Mouse (Mus musculus) Patski (cell line): ENCODE measurements around the gene Kdm2a. TPM values are rescaled to one million over a fixed set of nuclear protein-coding genes. Genes with fewer than 3 reads are reported as not detected.

ENCODE experiments used
- ATAC-seq: fragments of 100-300 bp; one replicate; pipeline ENCODE4 v1.8.0; 2021
- CTCF ChIA-PET: fragments of 350-600 bp; sonication (Branson Sonifier 250); formaldehyde crosslinking; loops from one replicate; lab custom pipeline; 2022; ENCODE audit warnings: inconsistent platforms; lab: Charles Lee
- POLR2A ChIA-PET: fragments of 350-600 bp; sonication (Branson Sonifier 250); formaldehyde crosslinking; loops from one replicate; lab custom pipeline; 2022; ENCODE audit warnings: antibody characterized with exemption, inconsistent platforms; lab: Charles Lee
- DNase-seq: peaks from one replicate; pipeline ENCODE4 v3.0.0-alpha.2; 2011; ENCODE audit warnings: low read depth, low spot score
- H3K27me3 ChIP-seq: fragments of 371-371 bp; one replicate; pipeline ENCODE4 v1.5.1; 2021
- CTCF ChIP-seq: fragments of 100-300 bp; IDR thresholded peaks from one replicate; pipeline ENCODE4 v1.5.1; 2021
- in situ Hi-C: fragments of 300-500 bp; cut with MboI; formaldehyde crosslinking; loops from 3 replicates; pipeline ENCODE4 v1.11.1; 2018; ENCODE audit warnings: low pct_unique_long_range_greater_than_20kb, mixed read lengths
- polyA plus RNA-seq: library from polyadenylated mRNA; unstranded; gene quantifications from one replicate; pipeline ENCODE4 v1.2.3, GENCODE M21; 2021

Gene Kdm2a
- polyA plus RNA-seq, 1 experiment from 2014 or later, result 79.6 TPM

DNA sequence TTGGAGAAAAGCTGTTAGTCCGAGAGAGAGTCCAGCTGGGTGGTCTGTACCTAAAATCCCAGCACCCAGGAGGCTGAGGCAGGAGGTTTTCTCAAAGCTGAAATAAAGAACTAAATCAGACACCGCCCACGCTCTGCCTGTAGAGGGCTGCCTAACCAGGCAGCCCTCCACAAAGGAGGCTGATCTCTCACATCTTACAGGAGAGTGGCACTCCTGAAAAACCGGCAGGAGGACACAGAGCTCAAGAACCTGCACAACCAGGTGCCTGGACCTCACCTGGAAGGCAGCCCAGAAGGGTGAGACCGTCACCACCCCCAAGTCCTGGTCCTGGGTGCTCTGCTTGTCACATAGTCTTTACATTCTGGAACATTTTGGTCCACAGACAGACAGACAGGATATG lies 100.2 kb downstream of the Kdm2a start:
- CTCF ChIA-PET, result interaction anchor here (3.7 kb wide), 1 partner anchor 14 kb away, joined by 24 read pairs; the partner anchor contains the start of gene Ankrd13d
- DNase-seq (no peak), ATAC-seq (no peak)
- TF ChIP-seq CTCF, result no peak
- no peaks in the 10 kb centered on the region for H3K27me3 ChIP-seq
- in situ Hi-C loops, result no loop called here
- POLR2A ChIA-PET, result no interaction called here

DNA sequence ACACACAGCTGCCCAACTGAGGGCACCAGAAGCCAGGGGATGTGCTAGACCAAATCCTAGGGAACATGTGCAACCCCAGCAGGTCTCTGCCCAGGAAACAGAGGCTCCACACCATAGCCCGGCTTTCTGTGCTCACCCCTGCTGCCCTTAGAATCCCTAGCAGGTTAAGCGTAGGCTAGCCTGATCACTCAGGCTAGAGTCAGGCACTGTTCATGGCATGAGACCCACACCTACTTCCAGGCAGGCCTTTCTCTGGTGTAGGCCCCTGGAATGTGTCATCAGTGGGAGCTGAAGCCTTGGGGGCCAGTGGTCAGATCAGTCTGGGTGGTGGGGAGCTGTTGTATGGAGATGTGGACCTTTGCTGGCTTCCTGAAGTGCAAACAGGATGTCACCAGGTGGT lies 101.5 kb downstream of the Kdm2a start:
- in situ Hi-C loops, result no loop called here
- CTCF ChIA-PET, result interaction anchor here (3.7 kb wide), 1 partner anchor 12 kb away, joined by 24 read pairs; the partner anchor contains the start of gene Ankrd13d
- POLR2A ChIA-PET, result no interaction called here

DNA sequence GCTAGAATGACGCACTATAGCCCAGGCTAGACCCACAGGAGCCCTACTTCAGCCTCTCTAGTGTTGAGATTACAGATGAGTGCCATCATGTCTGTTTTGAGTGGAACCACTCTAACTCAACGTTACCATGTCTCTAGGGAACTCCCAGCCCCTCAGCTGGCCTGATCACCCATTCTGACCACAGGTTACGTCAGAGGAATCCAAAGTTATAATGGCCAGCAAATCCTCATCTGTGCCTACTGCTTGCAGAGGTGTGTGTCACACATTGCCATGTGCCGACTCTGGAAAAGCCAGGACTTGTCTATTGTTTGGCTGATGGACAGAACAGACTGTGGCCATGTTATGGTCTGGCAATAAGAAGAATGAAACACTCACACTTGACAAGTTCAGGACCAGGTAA lies 102.7 kb downstream of the Kdm2a start:
- in situ Hi-C loops, result no loop called here

More for the DNA sequence above, 101.5 kb downstream of the Kdm2a start:
- TF ChIP-seq CTCF, result no peak
- H3K27me3 ChIP-seq, result no peaks in the 10 kb centered on the region
- DNase-seq, result no peak
- no peak for ATAC-seq

DNA sequence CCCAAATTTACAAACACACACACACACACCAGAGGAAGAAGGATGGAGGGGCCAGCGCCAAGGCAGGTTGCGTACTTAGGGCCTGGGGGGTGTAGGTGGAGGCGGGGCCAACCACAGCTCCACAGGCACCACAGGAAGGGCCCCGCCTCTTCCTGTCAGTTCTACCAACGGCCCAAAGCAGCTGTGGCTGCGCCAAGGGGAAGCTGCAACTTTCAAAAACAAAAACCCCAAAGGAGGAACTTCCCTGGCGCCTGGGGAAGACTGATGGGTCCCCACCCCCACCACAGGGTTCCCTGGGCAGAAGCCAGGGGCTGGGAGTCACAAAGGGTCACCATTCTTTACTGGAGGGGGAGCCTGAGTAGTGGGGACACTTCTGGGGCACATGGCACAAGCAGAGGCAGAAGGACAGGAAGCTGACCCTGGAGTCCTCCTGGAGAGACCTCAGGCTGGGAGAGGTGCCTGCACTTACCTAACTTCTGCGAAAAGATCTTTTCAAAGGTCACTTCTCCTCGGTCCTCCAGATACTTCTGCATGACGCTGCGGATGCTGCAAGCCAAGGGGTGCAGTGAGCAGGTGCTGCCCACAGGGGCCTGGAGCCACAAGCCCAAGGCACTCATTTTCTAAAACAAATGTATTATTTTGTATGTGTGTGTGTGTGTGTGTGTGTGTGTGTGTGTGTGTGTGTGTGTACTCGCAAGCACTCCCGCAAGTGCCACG lies 103.5 kb downstream of the Kdm2a start:
- DNase-seq, result no peak
- ChIA-PET CTCF (interaction anchor here (1.1 to 1.9 kb wide), 3 partner anchors 10 to 21 kb away, joined by 3 to 5 read pairs (median 3); partner anchors contain the start of gene Ankrd13d), POLR2A (interaction anchor here (1.6 kb wide), 1 partner anchor 12 kb away, joined by 5 read pairs; the partner anchor contains the start of gene Ankrd13d)
- no peaks in the 10 kb centered on the region for H3K27me3 ChIP-seq
- no peak for TF ChIP-seq CTCF
- in situ Hi-C loops, result no loop called here
- ATAC-seq, result no peak

More for the DNA sequence above, 102.7 kb downstream of the Kdm2a start:
- ATAC-seq (no peak), DNase-seq (no peak)
- TF ChIP-seq CTCF, result no peak
- ChIA-PET POLR2A (interaction anchor here (1.6 kb wide), 1 partner anchor 13 kb away, joined by 5 read pairs; the partner anchor contains the start of gene Ankrd13d), CTCF (interaction anchor here (3.7 kb wide), 1 partner anchor 11 kb away, joined by 24 read pairs; the partner anchor contains the start of gene Ankrd13d)
- H3K27me3 ChIP-seq, result no peaks in the 10 kb centered on the region

DNA sequence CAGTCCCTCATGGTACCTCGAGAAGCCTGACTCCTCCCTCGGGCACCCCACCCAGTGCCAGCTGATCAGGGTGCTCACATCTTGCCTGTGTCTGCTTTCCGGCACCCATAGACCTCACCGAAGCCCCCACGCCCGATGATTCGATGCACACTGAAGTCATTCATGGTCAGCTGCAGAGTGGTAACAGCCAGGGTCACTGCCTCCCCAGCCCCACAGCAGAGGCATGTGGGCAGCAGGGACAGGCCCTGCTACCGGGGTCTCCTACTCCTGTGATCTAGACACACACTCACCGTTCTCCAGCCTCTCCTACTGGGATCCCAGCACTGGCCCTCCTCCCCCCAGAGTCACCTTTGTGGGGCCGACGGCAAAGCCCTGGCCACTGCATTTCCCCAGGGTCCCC lies 106.9 kb downstream of the Kdm2a start:
- no peak for TF ChIP-seq CTCF
- in situ Hi-C loops, result no loop called here
- DNase-seq (no peak), ATAC-seq (no peak)
- CTCF ChIA-PET, result interaction anchor here (1.3 kb wide), 1 partner anchor 39 kb away, joined by 3 read pairs; no protein-coding TSS in a partner anchor
- H3K27me3 ChIP-seq, result no peaks in the 10 kb centered on the region
- POLR2A ChIA-PET, result interaction anchor here (1.4 kb wide), 1 partner anchor 8 kb away, joined by 4 read pairs; the partner anchor contains the start of gene Ankrd13d

- no peak for ATAC-seq
- ChIA-PET POLR2A (interaction anchor here (1.1 to 1.4 kb wide), 2 partner anchors 8 to 22 kb away, joined by 4 to 7 read pairs; partner anchors contain the start of genes Ankrd13d and Ssh3), CTCF (interaction anchor here (1.0 to 1.3 kb wide), 2 partner anchors 9 to 40 kb away, joined by 3 read pairs; no protein-coding TSS in a partner anchor)
- in situ Hi-C loops, result no loop called here
- no peaks in the 10 kb centered on the region for H3K27me3 ChIP-seq
- no peak for DNase-seq
- TF ChIP-seq CTCF, result no peak
These were observed 107.3 kb downstream of the Kdm2a start for GRCm38 (mm10) chr19:4290749-4291148.

DNA sequence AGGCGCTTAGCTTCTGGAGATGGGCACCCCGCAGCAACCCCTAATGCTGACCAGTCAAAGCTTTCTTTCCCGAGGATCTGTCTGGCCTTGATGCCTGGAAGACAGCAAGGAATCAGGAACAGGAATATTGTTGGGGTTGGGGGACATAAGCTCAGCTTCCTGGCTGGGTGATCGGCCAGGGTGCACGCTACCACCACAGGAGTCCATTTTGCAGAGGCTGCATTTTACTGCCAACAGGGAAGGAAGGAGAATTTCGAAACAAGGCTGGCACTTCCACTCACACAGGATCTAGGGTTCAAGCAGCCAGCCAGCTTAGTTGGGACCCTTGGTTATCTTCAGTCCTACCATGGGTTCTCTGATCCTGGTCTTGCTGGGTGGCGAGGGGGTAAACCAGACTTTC lies 114.4 kb downstream of the Kdm2a start:
- ChIA-PET POLR2A (interaction anchor here (0.9 to 2.1 kb wide), 3 partner anchors 7 to 26 kb away, joined by 4 to 6 read pairs (median 5); no protein-coding TSS in a partner anchor), CTCF (interaction anchor here (0.9 to 3.6 kb wide), 7 partner anchors 12 to 23 kb away, joined by 4 to 24 read pairs (median 7); no protein-coding TSS in a partner anchor)
- DNase-seq (no peak), ATAC-seq (no peak)
- no peaks in the 10 kb centered on the region for H3K27me3 ChIP-seq
- in situ Hi-C loops, result no loop called here
- no peak for TF ChIP-seq CTCF

DNA sequence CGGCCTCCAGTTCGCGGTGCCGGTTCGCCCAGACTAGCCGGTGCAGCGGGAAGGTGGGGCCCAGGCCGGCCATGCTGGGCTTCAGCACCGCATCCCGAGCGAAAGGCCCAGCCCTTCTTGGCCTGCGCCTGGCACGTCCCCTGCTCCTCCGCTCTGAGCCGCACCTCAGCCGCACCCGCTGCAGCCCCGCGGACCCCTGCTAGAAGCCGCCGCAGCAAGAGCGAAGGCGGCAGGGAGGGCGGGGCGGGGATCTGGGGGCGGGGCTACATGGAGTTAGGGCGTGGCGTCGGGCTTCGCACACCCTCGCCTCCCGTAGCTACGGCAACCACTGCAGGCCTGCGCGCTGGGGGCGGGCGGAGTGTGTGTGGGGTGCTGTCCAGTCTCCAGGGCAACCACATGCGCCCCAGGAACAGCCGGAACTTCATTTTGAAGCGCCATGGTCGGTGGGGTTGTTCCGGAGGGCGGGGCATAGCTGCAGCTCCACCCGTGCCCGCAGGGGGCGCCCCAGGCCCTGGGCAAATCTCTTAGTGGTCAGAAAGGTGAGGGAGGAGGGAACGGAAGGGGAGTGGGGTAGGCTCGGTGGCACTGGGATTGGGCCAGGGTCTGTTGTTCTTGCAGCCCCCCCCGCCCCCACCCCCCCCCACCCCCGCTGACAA lies 115.1 kb downstream of the Kdm2a start, which contains the start of gene Ankrd13d:
TSS of gene Ankrd13d (minus strand) at position 240 of the 656 bp plus-strand sequence.
- DNase-seq (peak; percentile 41), ATAC-seq (peak; percentile 78)
- ChIA-PET CTCF (interaction anchor here (0.7 to 3.6 kb wide), 10 partner anchors 11 to 55 kb away, joined by 3 to 24 read pairs (median 6); partner anchors contain the start of genes Grk2 and Ssh3), POLR2A (interaction anchor here (0.9 to 2.1 kb wide), 4 partner anchors 8 to 25 kb away, joined by 4 to 6 read pairs (median 5); no protein-coding TSS in a partner anchor)
- H3K27me3 ChIP-seq, result no peaks in the 10 kb centered on the region
- in situ Hi-C loops, result no loop called here
- no peak for TF ChIP-seq CTCF

- no peak for ATAC-seq
These were observed 117.7 kb downstream of the Kdm2a start for GRCm38 (mm10) chr19:4280425-4280824.

GRCm38 (mm10) chr19:4279487-4279886 lies 118.6 kb downstream of the Kdm2a start:
- POLR2A ChIA-PET, result no interaction called here
- in situ Hi-C loops, result no loop called here
- no peak for TF ChIP-seq CTCF
- DNase-seq (no peak), ATAC-seq (no peak)
- H3K27me3 ChIP-seq, result no peaks in the 10 kb centered on the region
- CTCF ChIA-PET, result no interaction called here

More at GRCm38 (mm10) chr19:4280425-4280824, 117.7 kb downstream of the Kdm2a start:
- in situ Hi-C loops, result no loop called here
- TF ChIP-seq CTCF, result no peak
- H3K27me3 ChIP-seq, result no peaks in the 10 kb centered on the region
- no peak for DNase-seq
- ChIA-PET POLR2A (no interaction called here), CTCF (no interaction called here)
